Mouse (Mus musculus): ENCODE measurements around the gene Amt.

DNA sequence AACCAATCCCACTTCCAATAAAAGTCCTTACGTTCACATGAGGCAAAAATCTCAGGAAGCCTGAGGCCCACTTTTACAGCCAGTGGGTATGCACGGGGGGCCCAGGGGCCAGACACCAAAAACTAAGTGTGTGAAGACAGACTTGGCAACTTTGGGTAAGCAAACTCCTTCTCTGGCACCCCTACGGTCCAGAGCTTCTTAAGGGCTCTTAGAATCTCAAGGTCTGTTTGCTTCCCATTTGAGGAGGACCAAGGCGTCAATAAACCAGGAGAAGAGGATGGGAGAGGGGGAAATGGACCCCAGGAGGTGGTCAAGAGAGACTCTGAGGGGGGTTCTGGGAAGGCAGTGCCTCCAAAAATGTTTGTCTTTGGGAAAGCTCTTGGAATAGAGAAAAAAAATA is 23.2 kb upstream of the Amt start:
- TF ChIP-seq POLR2A (IDR thresholded peaks at IDR 0.05; ENCODE audit: insufficient read depth, low read length) (no peak), EP300 (IDR thresholded peaks at IDR 0.05; ENCODE audit: insufficient read depth, low read depth, low read length) (no peak)

All from ES-Bruce4 (cell line).